Mouse (Mus musculus) heart, postnatal 0 days (tissue): ENCODE data around the gene Ninl.

Source experiments
- CTCF ChIP-seq: IDR thresholded peaks from 2 replicates; pipeline ENCODE4 v1.5.1; 2016; ENCODE audit warnings: antibody characterized with exemption, control low read depth, low read depth
- EP300 ChIP-seq: IDR thresholded peaks from 2 replicates; pipeline ENCODE4 v1.6.1; 2016; ENCODE audit warnings: antibody characterized with exemption, low read depth

DNA sequence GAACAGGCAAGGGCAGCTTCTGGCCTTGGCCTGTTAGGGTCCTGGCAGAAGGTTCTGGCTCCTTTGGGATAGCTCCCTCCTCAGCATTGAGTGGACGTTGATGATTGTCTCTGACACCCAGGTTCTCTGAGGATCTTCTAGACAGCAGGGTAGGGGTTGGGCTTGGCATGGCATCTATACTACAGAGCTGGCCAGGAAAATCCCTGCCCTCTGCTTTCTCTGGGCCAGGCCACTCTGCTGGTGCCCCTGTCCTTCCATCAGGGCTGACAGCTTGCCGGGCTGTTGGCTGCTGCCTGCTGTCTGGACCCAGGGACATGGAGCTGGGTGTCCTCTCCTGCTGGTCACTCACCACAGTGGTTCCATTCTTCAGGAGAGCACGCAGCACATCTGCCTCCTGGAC, 89.5 kb downstream of the Ninl start:
- TF ChIP-seq CTCF (no peak), EP300 (no peak)
